Mouse (Mus musculus) hindbrain, embryonic 13.5 days (tissue): ENCODE data around the gene Rbm6. TPM values are rescaled to one million over a fixed set of nuclear protein-coding genes. Genes with fewer than 3 reads are reported as not detected.

Source experiments
- ATAC-seq: fragments of 200-750 bp; cut with Nextera tagmentation; 2 replicates; pipeline ENCODE4 v1.8.0; 2017; ENCODE audit warnings: moderate TSS enrichment; ENCODE audit not compliant: low FRiP score
- H3K27ac ChIP-seq: fragments of 300-500 bp; sonication (generic); 2 replicates; pipeline ENCODE4 v1.5.1; 2015; ENCODE audit warnings: inconsistent platforms, mild to moderate bottlenecking, moderate library complexity
- H3K27me3 ChIP-seq: fragments of 300-500 bp; sonication (generic); 2 replicates; pipeline ENCODE4 v1.6.1; 2015; ENCODE audit warnings: mild to moderate bottlenecking, inconsistent platforms
- H3K36me3 ChIP-seq: fragments of 300-500 bp; sonication (generic); 2 replicates; pipeline ENCODE4 v1.6.1; 2015; ENCODE audit warnings: mild to moderate bottlenecking, inconsistent platforms
- H3K4me1 ChIP-seq: fragments of 300-500 bp; sonication (generic); replicated peaks from 2 replicates; pipeline ENCODE4 v1.6.1; 2015; ENCODE audit warnings: inconsistent platforms
- H3K4me2 ChIP-seq: fragments of 300-500 bp; sonication (generic); 2 replicates; pipeline ENCODE4 v1.6.1; 2015; ENCODE audit warnings: inconsistent platforms, mild to moderate bottlenecking, moderate library complexity
- H3K4me3 ChIP-seq: fragments of 300-500 bp; sonication (generic); 2 replicates; pipeline ENCODE4 v1.5.1; 2015; ENCODE audit warnings: mild to moderate bottlenecking, inconsistent platforms
- H3K9ac ChIP-seq: fragments of 300-500 bp; sonication (generic); 2 replicates; pipeline ENCODE4 v1.6.1; 2015; ENCODE audit warnings: mild to moderate bottlenecking, inconsistent platforms
- H3K9me3 ChIP-seq: fragments of 300-500 bp; sonication (generic); 2 replicates; pipeline ENCODE4 v1.6.1; 2016; ENCODE audit warnings: inconsistent platforms
- WGBS: fragments of 180-500 bp; shearing (Covaris S2); methylation state at CpG from one replicate; pipeline ENCODE4 v1.1.7; 2015; 5-methylcytosine and 5-hydroxymethylcytosine counted together
- polyA plus RNA-seq: library from polyadenylated mRNA; unstranded; fragments of >200 nt; fragmentation: Nextera tagmentation; extraction: Ambion mirVana; gene quantifications from 2 replicates; pipeline ENCODE4 v1.2.1, GENCODE M21; 2015

Rbm6 gene
- 121 and 122 TPM in 2 replicates for polyA plus RNA-seq

- peak within 1 kb of the TSS; percentile 78 for H3K4me2 ChIP-seq
- peak within 1 kb of the TSS; percentile 96 for H3K27ac ChIP-seq
- WGBS = 11% methylated on average over 14 of the region's 14 CpGs
- H3K4me1 ChIP-seq = peaks cover 20% of the 10 kb centered on the region
- 0 out of 2 replicates have a peak, but pooled peaks cover 5% of the 10 kb centered on the region for H3K27me3 ChIP-seq
- H3K9me3 ChIP-seq = no peaks in the 10 kb centered on the region
- H3K9ac ChIP-seq = peak within 1 kb of the TSS; percentile 99
- H3K36me3 ChIP-seq = no peaks in the 10 kb centered on the region
- H3K4me3 ChIP-seq = peak within 1 kb of the TSS; percentile 96
- no peak for ATAC-seq
Measured at GRCm38 (mm10) chr9:107873137-107873536, at the start of gene Rbm6. Rbm6 (minus strand) TSS chr9:107873237.

- Histone ChIP-seq H3K27ac (no peak overlapping the region), H3K27me3 (0 out of 2 replicates have a peak, but pooled peaks cover 8% of the 10 kb centered on the region), H3K9ac (no peak overlapping the region), H3K36me3 (no peaks in the 10 kb centered on the region), H3K4me3 (no peak overlapping the region), H3K9me3 (no peaks in the 10 kb centered on the region), H3K4me1 (peaks cover 18% of the 10 kb centered on the region), H3K4me2 (no peak overlapping the region)
- 90% methylated on average over 5 of the region's 5 CpGs for WGBS
- no peak for ATAC-seq
Measured at GRCm38 (mm10) chr9:107919441-107919840, 46.4 kb upstream of the Rbm6 start.

- Histone ChIP-seq H3K9me3 (no peaks in the 10 kb centered on the region), H3K27ac (no peak overlapping the region), H3K4me1 (peaks cover 12% of the 10 kb centered on the region), H3K9ac (no peak overlapping the region), H3K4me2 (no peak overlapping the region), H3K4me3 (no peak overlapping the region), H3K27me3 (0 out of 2 replicates have a peak, but pooled peaks cover 8% of the 10 kb centered on the region), H3K36me3 (no peaks in the 10 kb centered on the region)
- ATAC-seq = no peak
- WGBS = 86% methylated on average over 6 of the region's 6 CpGs
Measured at GRCm38 (mm10) chr9:107918884-107919283, 45.8 kb upstream of the Rbm6 start.

- H3K9ac ChIP-seq = peak overlapping the region; percentile 53; the same call in 1 of the 2 replicates
- peaks cover 11% of the 10 kb centered on the region for H3K4me1 ChIP-seq
- no peaks in the 10 kb centered on the region for H3K36me3 ChIP-seq
- no peak overlapping the region for H3K4me3 ChIP-seq
- H3K27me3 ChIP-seq = 0 out of 2 replicates have a peak, but pooled peaks cover 8% of the 10 kb centered on the region
- H3K9me3 ChIP-seq = no peaks in the 10 kb centered on the region
- H3K4me2 ChIP-seq = no peak overlapping the region
- no peak overlapping the region for H3K27ac ChIP-seq
- WGBS = 32% methylated on average over 13 of the region's 13 CpGs
- ATAC-seq = 0 out of 2 replicates have a peak, but pooled peaks have one; percentile 65
Measured at GRCm38 (mm10) chr9:107917895-107918608, 45.0 kb upstream of the Rbm6 start.

GRCm38 (mm10) chr9:107914764-107915420 lies 41.9 kb upstream of the Rbm6 start:
- no peak for ATAC-seq
- Histone ChIP-seq H3K4me2 (no peak overlapping the region), H3K27me3 (0 out of 2 replicates have a peak, but pooled peaks cover 8% of the 10 kb centered on the region), H3K4me3 (no peak overlapping the region), H3K9ac (no peak overlapping the region), H3K36me3 (no peaks in the 10 kb centered on the region), H3K4me1 (peaks cover 11% of the 10 kb centered on the region), H3K9me3 (no peaks in the 10 kb centered on the region), H3K27ac (no peak overlapping the region)
- 87% methylated on average over 16 of the region's 16 CpGs for WGBS

- Histone ChIP-seq H3K27me3 (peaks cover 14% of the 10 kb centered on the region), H3K27ac (no peak overlapping the region), H3K4me3 (no peak overlapping the region), H3K4me1 (peaks cover 23% of the 10 kb centered on the region), H3K36me3 (no peaks in the 10 kb centered on the region), H3K4me2 (no peak overlapping the region), H3K9ac (no peak overlapping the region), H3K9me3 (no peaks in the 10 kb centered on the region)
- ATAC-seq = no peak
- 92% methylated on average over 15 of the region's 15 CpGs for WGBS
Measured at GRCm38 (mm10) chr9:107910025-107910769, 37.2 kb upstream of the Rbm6 start.

GRCm38 (mm10) chr9:107908410-107909158 lies 35.5 kb upstream of the Rbm6 start:
- WGBS = 23% methylated on average over 18 of the region's 18 CpGs
- Histone ChIP-seq H3K9me3 (no peaks in the 10 kb centered on the region), H3K4me2 (no peak overlapping the region), H3K36me3 (no peaks in the 10 kb centered on the region), H3K27me3 (peaks cover 14% of the 10 kb centered on the region), H3K27ac (no peak overlapping the region), H3K4me3 (no peak overlapping the region), H3K4me1 (peaks cover 23% of the 10 kb centered on the region), H3K9ac (no peak overlapping the region)
- ATAC-seq = no peak

GRCm38 (mm10) chr9:107907801-107908120 lies 34.7 kb upstream of the Rbm6 start:
- Histone ChIP-seq H3K27ac (no peak overlapping the region), H3K9ac (no peak overlapping the region), H3K9me3 (no peaks in the 10 kb centered on the region), H3K4me3 (no peak overlapping the region), H3K4me2 (peak overlapping the region; percentile 54; the same call in 1 of the 2 replicates), H3K27me3 (peaks cover 15% of the 10 kb centered on the region), H3K36me3 (peaks cover 7% of the 10 kb centered on the region), H3K4me1 (peaks cover 23% of the 10 kb centered on the region)
- 82% methylated on average over 14 of the region's 14 CpGs for WGBS
- ATAC-seq = no peak

- Histone ChIP-seq H3K27ac (no peak overlapping the region), H3K27me3 (peaks cover 21% of the 10 kb centered on the region), H3K9me3 (no peaks in the 10 kb centered on the region), H3K36me3 (peaks cover 13% of the 10 kb centered on the region), H3K9ac (peak overlapping the region; percentile 63), H3K4me3 (peak overlapping the region; percentile 30), H3K4me1 (peaks cover 23% of the 10 kb centered on the region), H3K4me2 (peak overlapping the region; percentile 54)
- 48% methylated on average over 31 of the region's 31 CpGs for WGBS
- no peak for ATAC-seq
Measured at GRCm38 (mm10) chr9:107906967-107907800, 34.1 kb upstream of the Rbm6 start.

GRCm38 (mm10) chr9:107906252-107906966 lies 33.4 kb upstream of the Rbm6 start, which contains the start of gene Mst1r:
Mst1r (plus strand) TSS chr9:107906873.
- peaks cover 27% of the 10 kb centered on the region for H3K27me3 ChIP-seq
- peak within 1 kb of the TSS; percentile 30 for H3K4me3 ChIP-seq
- peaks cover 20% of the 10 kb centered on the region for H3K36me3 ChIP-seq
- no peaks in the 10 kb centered on the region for H3K9me3 ChIP-seq
- H3K4me2 ChIP-seq = peak within 1 kb of the TSS; percentile 54
- 19% methylated on average over 19 of the region's 19 CpGs for WGBS
- peak within 1 kb of the TSS; percentile 63 for H3K9ac ChIP-seq
- H3K4me1 ChIP-seq = peaks cover 28% of the 10 kb centered on the region
- no peak within 1 kb of the TSS for H3K27ac ChIP-seq
- ATAC-seq = peak; percentile 38
